Mouse (Mus musculus) common myeloid progenitor, adult 5-6 weeks (primary cell): ENCODE results near the gene Rsf1. TPM values are rescaled to one million over a fixed set of nuclear protein-coding genes. Genes with fewer than 3 reads are reported as not detected.

Experiments
- ATAC-seq: replicated peaks from 2 replicates; pipeline ENCODE4 v1.8.0; 2016; ENCODE audit warnings: low read depth, mild to moderate bottlenecking, moderate TSS enrichment, inconsistent platforms; ENCODE audit not compliant: poor library complexity, severe bottlenecking
- total RNA-seq: library from RNA; stranded (forward); fragments of 200-1000, 187-1606 nt; gene quantifications from 2 replicates; pipeline ENCODE4 v1.2.3, GENCODE M21; 2017

Gene Rsf1
- total RNA-seq: 48.5 and 54.9 TPM in 2 replicates

GRCm38 (mm10) chr7:97579067-97579975 is at the start of gene Rsf1, which contains the start of gene Aamdc:
Rsf1 (plus strand) TSS chr7:97579889.
Aamdc (minus strand) TSS chr7:97579497.
- peak; percentile 90 for ATAC-seq

GRCm38 (mm10) chr7:97535531-97535930 is 44.2 kb upstream of the Rsf1 start:
- ATAC-seq: no peak

- no peak for ATAC-seq
Observed at GRCm38 (mm10) chr7:97536571-97536970, 43.1 kb upstream of the Rsf1 start.

- ATAC-seq: no peak
Observed at GRCm38 (mm10) chr7:97546462-97546861, 33.2 kb upstream of the Rsf1 start.

GRCm38 (mm10) chr7:97549301-97549700 is 30.4 kb upstream of the Rsf1 start:
- ATAC-seq: no peak

GRCm38 (mm10) chr7:97550673-97551072 is 29.0 kb upstream of the Rsf1 start:
- ATAC-seq: no peak

GRCm38 (mm10) chr7:97563576-97563975 is 16.1 kb upstream of the Rsf1 start:
- no peak for ATAC-seq

- ATAC-seq: no peak
Observed at GRCm38 (mm10) chr7:97569372-97569771, 10.3 kb upstream of the Rsf1 start.

- ATAC-seq: peak; percentile 54; the same call in 1 of the 2 replicates
Observed at GRCm38 (mm10) chr7:97570389-97570788, 9.3 kb upstream of the Rsf1 start.

- ATAC-seq: no peak
Observed at GRCm38 (mm10) chr7:97578361-97579066, 1.2 kb upstream of the Rsf1 start.

- peak; percentile 6 for ATAC-seq
Observed at GRCm38 (mm10) chr7:97579976-97580842, 520 bp downstream of the Rsf1 start.

GRCm38 (mm10) chr7:97580843-97581214 is 1.1 kb downstream of the Rsf1 start:
- peak; percentile 64 for ATAC-seq

- no peak for ATAC-seq
Observed at GRCm38 (mm10) chr7:97588506-97588905, 8.8 kb downstream of the Rsf1 start.

GRCm38 (mm10) chr7:97590488-97590887 is 10.8 kb downstream of the Rsf1 start:
- ATAC-seq: no peak

GRCm38 (mm10) chr7:97591336-97591735 is 11.6 kb downstream of the Rsf1 start:
- ATAC-seq: no peak

GRCm38 (mm10) chr7:97592396-97592795 is 12.7 kb downstream of the Rsf1 start:
- no peak for ATAC-seq

- no peak for ATAC-seq
Observed at GRCm38 (mm10) chr7:97593535-97593934, 13.8 kb downstream of the Rsf1 start.

- peak; percentile 68 for ATAC-seq
Observed at GRCm38 (mm10) chr7:97598548-97598947, 18.9 kb downstream of the Rsf1 start.

- ATAC-seq: no peak
Observed at GRCm38 (mm10) chr7:97621346-97621745, 41.7 kb downstream of the Rsf1 start.

- no peak for ATAC-seq
Observed at GRCm38 (mm10) chr7:97622676-97623075, 43.0 kb downstream of the Rsf1 start.
